Mouse (Mus musculus): ENCODE data around the gene Tmem143. TPM values are rescaled to one million over a fixed set of nuclear protein-coding genes. Genes with fewer than 3 reads are reported as not detected.
"Not testable (repeated sequence)": the region's sequence is repeated elsewhere in the genome, so short reads cannot be mapped to it uniquely, and the experiment has no call there.

Gene Tmem143
- polyA plus RNA-seq, 1 experiment from 2014 or later, result 3.3 TPM

- 58% methylated on average over 14 of the region's 14 CpGs for WGBS
- H3K36me3 ChIP-seq (replicated peaks), result no peaks in the 10 kb centered on the region
- H3K27me3 ChIP-seq, result peaks cover 14% of the 10 kb centered on the region; the same call in 1 of the 2 replicates
- no peaks in the 10 kb centered on the region for H3K9me3 ChIP-seq
- H3K4me3 ChIP-seq (replicated peaks), result no peak overlapping the region
- H3K27ac ChIP-seq, result no peak overlapping the region
- H3K9ac ChIP-seq, result no peak overlapping the region
- peaks cover 34% of the 10 kb centered on the region for H3K4me1 ChIP-seq
- no peak for ATAC-seq (ENCODE audit: low FRiP score)
- no peak overlapping the region for H3K4me2 ChIP-seq
Measured at GRCm38 (mm10) chr7:45919083-45919671, 22.4 kb downstream of the Tmem143 start.

GRCm38 (mm10) chr7:45919761-45920160, 23.0 kb downstream of the Tmem143 start:
- no peak overlapping the region for H3K9ac ChIP-seq
- H3K27me3 ChIP-seq, result peaks cover 14% of the 10 kb centered on the region; the same call in 1 of the 2 replicates
- ATAC-seq (ENCODE audit: low FRiP score), result no peak
- H3K4me3 ChIP-seq (replicated peaks), result no peak overlapping the region
- no peaks in the 10 kb centered on the region for H3K36me3 ChIP-seq (replicated peaks)
- 0 out of 2 replicates have a peak overlapping the region, but pooled peaks have one; percentile 4 for H3K4me2 ChIP-seq
- 83% methylated on average over 4 of the region's 4 CpGs for WGBS
- no peak overlapping the region for H3K27ac ChIP-seq
- no peaks in the 10 kb centered on the region for H3K9me3 ChIP-seq
- peaks cover 34% of the 10 kb centered on the region for H3K4me1 ChIP-seq

DNA sequence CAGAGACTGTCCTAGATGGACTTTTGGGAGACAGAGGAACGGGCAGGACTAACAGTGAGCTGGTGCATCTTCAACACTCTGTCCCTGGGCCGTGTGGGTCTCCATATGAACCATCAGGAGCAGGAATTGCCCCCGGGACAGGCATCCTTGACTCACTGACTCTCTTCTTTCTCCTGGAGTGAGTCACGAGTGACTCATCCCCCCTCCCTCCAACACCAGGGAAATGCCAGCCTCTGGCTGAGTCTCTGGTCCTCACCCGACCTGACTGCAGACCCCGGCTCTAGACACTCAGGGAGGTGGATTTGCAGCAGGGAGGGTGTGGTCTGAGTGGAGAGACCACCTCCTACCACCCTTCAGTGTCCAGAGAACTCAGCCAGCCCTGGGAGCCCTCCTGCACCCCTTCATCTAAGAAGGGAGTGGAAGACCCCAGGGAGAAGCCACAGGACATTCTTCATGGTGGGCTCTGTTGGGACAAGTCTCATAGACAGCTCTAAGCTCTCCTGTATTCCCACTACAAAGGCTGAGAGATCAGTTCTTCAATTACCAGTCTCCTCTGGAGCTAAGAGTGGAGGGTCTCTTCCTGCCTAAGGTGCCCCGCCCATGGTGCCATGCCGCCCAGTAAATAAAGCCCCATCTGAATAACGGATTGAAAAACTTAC, 24.0 kb downstream of the Tmem143 start:
- Histone ChIP-seq H3K9me3 (no peaks in the 10 kb centered on the region), H3K4me1 (peaks cover 34% of the 10 kb centered on the region), H3K9ac (no peak overlapping the region), H3K27me3 (peaks cover 14% of the 10 kb centered on the region; the same call in 1 of the 2 replicates), H3K4me3 (replicated peaks) (peak overlapping the region; percentile 7; the same call in 1 of the 2 replicates), H3K27ac (no peak overlapping the region), H3K36me3 (replicated peaks) (no peaks in the 10 kb centered on the region), H3K4me2 (0 out of 2 replicates have a peak overlapping the region, but pooled peaks have one; percentile 4)
- no peak for ATAC-seq (ENCODE audit: low FRiP score)
- WGBS, result 59% methylated on average over 9 of the region's 9 CpGs

DNA sequence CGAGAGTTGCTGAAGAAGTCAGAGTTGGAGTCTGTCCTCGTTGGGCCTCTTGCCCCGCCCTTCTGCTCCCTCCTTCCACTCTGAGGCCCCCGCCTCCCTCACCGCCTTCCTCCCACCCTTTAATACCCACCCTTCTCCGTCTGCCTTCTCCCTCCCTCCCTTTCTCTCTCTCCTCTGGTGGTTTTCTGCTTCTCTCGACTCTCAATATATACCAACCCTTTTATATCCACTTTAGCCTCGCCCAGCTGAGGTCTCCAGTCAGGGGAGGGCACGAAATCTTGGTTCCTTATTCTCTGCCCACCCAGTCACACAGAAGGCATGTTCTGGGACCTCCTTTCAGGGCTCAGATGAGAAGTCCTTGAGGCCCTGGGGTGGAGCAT, 24.5 kb downstream of the Tmem143 start, which contains the start of gene Emp3:
Gene Emp3 (minus strand): TSS at position 163 of the 380 bp plus-strand sequence.
- Histone ChIP-seq H3K4me3 (replicated peaks) (peak within 1 kb of the TSS; percentile 7; the same call in 1 of the 2 replicates), H3K4me2 (0 out of 2 replicates have a peak within 1 kb of the TSS, but pooled peaks have one; percentile 4), H3K9me3 (no peaks in the 10 kb centered on the region), H3K9ac (no peak within 1 kb of the TSS), H3K4me1 (peaks cover 29% of the 10 kb centered on the region), H3K27me3 (peaks cover 16% of the 10 kb centered on the region; the same call in 1 of the 2 replicates), H3K36me3 (replicated peaks) (no peaks in the 10 kb centered on the region), H3K27ac (peak within 1 kb of the TSS; percentile 78; the same call in 1 of the 2 replicates)
- no peak for ATAC-seq (ENCODE audit: low FRiP score)
- 54% methylated on average over 9 of the region's 9 CpGs for WGBS

GRCm38 (mm10) chr7:45921950-45922600, 25.3 kb downstream of the Tmem143 start:
- peaks cover 18% of the 10 kb centered on the region for H3K27me3 ChIP-seq
- no peaks in the 10 kb centered on the region for H3K36me3 ChIP-seq (replicated peaks)
- no peak for ATAC-seq (ENCODE audit: low FRiP score)
- H3K4me3 ChIP-seq (replicated peaks), result no peak overlapping the region
- peaks cover 20% of the 10 kb centered on the region for H3K4me1 ChIP-seq
- no peak overlapping the region for H3K9ac ChIP-seq
- H3K9me3 ChIP-seq, result no peaks in the 10 kb centered on the region
- H3K27ac ChIP-seq, result peak overlapping the region; percentile 78; the same call in 1 of the 2 replicates
- 88% methylated on average over 12 of the region's 12 CpGs for WGBS
- H3K4me2 ChIP-seq, result peak overlapping the region; percentile 58

GRCm38 (mm10) chr7:45922928-45923761, 26.4 kb downstream of the Tmem143 start:
- Histone ChIP-seq H3K9ac (0 out of 2 replicates have a peak overlapping the region, but pooled peaks have one; percentile 9), H3K27me3 (peaks cover 25% of the 10 kb centered on the region), H3K4me2 (peak overlapping the region; percentile 58), H3K4me3 (replicated peaks) (peak overlapping the region; percentile 41), H3K9me3 (no peaks in the 10 kb centered on the region), H3K27ac (peak overlapping the region; percentile 78), H3K36me3 (replicated peaks) (no peaks in the 10 kb centered on the region), H3K4me1 (peaks cover 11% of the 10 kb centered on the region)
- 2% methylated on average over 37 of the region's 37 CpGs for WGBS
- peak; percentile 92 for ATAC-seq (ENCODE audit: low FRiP score)

- H3K4me2 ChIP-seq, result peak within 1 kb of the TSS; percentile 58
- H3K9me3 ChIP-seq, result no peaks in the 10 kb centered on the region
- no peaks in the 10 kb centered on the region for H3K36me3 ChIP-seq (replicated peaks)
- H3K9ac ChIP-seq, result 0 out of 2 replicates have a peak within 1 kb of the TSS, but pooled peaks have one; percentile 9
- H3K4me3 ChIP-seq (replicated peaks), result peak within 1 kb of the TSS; percentile 41
- peak; percentile 56 for ATAC-seq (ENCODE audit: low FRiP score)
- peaks cover 11% of the 10 kb centered on the region for H3K4me1 ChIP-seq
- 6% methylated on average over 24 of the region's 24 CpGs for WGBS
- H3K27me3 ChIP-seq, result peaks cover 29% of the 10 kb centered on the region
- peak within 1 kb of the TSS; percentile 78 for H3K27ac ChIP-seq
Measured at GRCm38 (mm10) chr7:45923762-45924428, 27.2 kb downstream of the Tmem143 start, which contains the start of gene Ccdc114. Ccdc114 (plus strand) TSS chr7:45924072.

GRCm38 (mm10) chr7:45924429-45924816, 27.7 kb downstream of the Tmem143 start:
- ATAC-seq (ENCODE audit: low FRiP score), result no peak
- 14% methylated on average over 14 of the region's 14 CpGs for WGBS
- H3K27me3 ChIP-seq, result peaks cover 33% of the 10 kb centered on the region
- no peaks in the 10 kb centered on the region for H3K9me3 ChIP-seq
- H3K4me3 ChIP-seq (replicated peaks), result peak overlapping the region; percentile 41
- no peak overlapping the region for H3K9ac ChIP-seq
- H3K27ac ChIP-seq, result no peak overlapping the region
- H3K4me1 ChIP-seq, result peaks cover 11% of the 10 kb centered on the region
- no peaks in the 10 kb centered on the region for H3K36me3 ChIP-seq (replicated peaks)
- H3K4me2 ChIP-seq, result peak overlapping the region; percentile 58

- WGBS, result 11% methylated on average over 16 of the region's 23 CpGs
- no peak for ATAC-seq (ENCODE audit: low FRiP score)
- Histone ChIP-seq H3K9ac (0 out of 2 replicates have a peak overlapping the region, but pooled peaks have one; percentile 29), H3K36me3 (replicated peaks) (no peaks in the 10 kb centered on the region), H3K4me2 (peak overlapping the region; percentile 35), H3K4me1 (0 out of 2 replicates have a peak, but pooled peaks cover 3% of the 10 kb centered on the region), H3K4me3 (replicated peaks) (peak overlapping the region; percentile 7; the same call in 1 of the 2 replicates), H3K9me3 (no peaks in the 10 kb centered on the region), H3K27ac (no peak overlapping the region), H3K27me3 (peaks cover 18% of the 10 kb centered on the region)
Measured at GRCm38 (mm10) chr7:45928626-45929295, 32.0 kb downstream of the Tmem143 start.

DNA sequence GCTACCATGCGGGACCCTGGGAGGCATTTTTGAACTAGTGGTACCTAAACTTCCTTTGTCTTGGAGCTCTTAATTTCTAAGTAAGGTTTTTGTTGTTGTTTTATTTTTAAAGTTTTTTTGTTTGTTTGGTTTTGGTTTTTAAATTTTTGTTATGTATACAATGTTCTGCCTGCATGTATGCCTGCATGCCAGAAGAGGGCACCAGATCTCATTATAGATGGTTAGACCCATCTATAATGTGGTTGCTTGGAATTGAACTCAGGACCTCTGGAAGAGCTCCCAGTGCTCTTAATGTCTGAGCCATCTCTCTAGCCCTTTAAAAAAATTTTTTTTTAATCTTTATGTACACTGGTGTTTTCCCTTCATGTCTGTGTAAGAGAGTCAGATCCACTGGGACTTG, 32.9 kb downstream of the Tmem143 start:
- Histone ChIP-seq H3K4me1 (no peaks in the 10 kb centered on the region), H3K4me3 (replicated peaks) (no peak overlapping the region), H3K4me2 (no peak overlapping the region), H3K9me3 (no peaks in the 10 kb centered on the region), H3K27me3 (peaks cover 18% of the 10 kb centered on the region), H3K27ac (no peak overlapping the region), H3K36me3 (replicated peaks) (no peaks in the 10 kb centered on the region), H3K9ac (no peak overlapping the region)
- no peak for ATAC-seq (ENCODE audit: low FRiP score)
- 80% methylated on average over 1 of the region's 1 CpGs for WGBS

DNA sequence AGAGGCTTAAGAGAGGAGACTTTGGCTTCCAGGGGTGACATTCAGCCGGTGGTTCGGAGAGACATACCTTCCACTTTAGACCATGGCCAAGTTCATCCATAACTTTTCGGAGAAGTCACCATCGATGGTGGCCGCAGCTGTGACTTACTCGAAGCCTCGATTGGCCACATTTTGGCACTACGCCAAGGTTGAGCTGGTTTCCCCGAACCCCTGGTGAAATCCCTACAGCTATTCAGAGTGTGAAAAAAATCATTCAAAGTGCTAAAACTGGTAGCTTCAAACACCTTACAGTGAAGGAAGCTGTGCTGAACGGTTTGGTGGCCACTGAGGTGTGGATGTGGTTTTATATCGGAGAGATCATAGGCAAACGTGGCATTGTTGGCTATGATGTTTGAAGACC, 37.0 kb downstream of the Tmem143 start:
- H3K9ac ChIP-seq; ATAC-seq (ENCODE audit: low FRiP score); H3K4me3 ChIP-seq (replicated peaks); H3K27me3 ChIP-seq; H3K36me3 ChIP-seq (replicated peaks); H3K4me2 ChIP-seq; H3K27ac ChIP-seq; H3K4me1 ChIP-seq; H3K9me3 ChIP-seq: not testable (repeated sequence)
- WGBS, result 97% methylated on average over 12 of the region's 12 CpGs
